Comparison of ENCODE assay signal across 18 mouse cellular contexts in genomic region chr2:169685260-169685659, GRCm38 (mm10). TPM values are rescaled to one million over a fixed set of nuclear protein-coding genes. Genes with fewer than 3 reads are reported as not detected.
DNase-seq lines count a peak whose midpoint lies in the region; ATAC-seq and TF ChIP-seq lines count a peak whose summit lies in the region.
"Had no signal": no experiment of that assay in that cellular context is flagged by ENCODE, and none has a peak within 500 bp of the region (broad histone marks: within the 10 kb centered on the region; RNA-seq: fewer than 3 reads in every experiment).

No protein-coding gene starts in this region.

- no peaks in the 10 kb centered on the region for H3K36me3 ChIP-seq in heart, postnatal 0 days (replicated peaks; ENCODE audit: control insufficient read depth, insufficient read depth, low read length)
- H3K36me3 ChIP-seq in heart, embryonic 11.5 days (ENCODE audit: control insufficient read depth, insufficient read depth, low read length), result no peaks in the 10 kb centered on the region
- H3K36me3 ChIP-seq in midbrain, postnatal 0 days (ENCODE audit: insufficient read depth, low read length), result no peaks in the 10 kb centered on the region
- H3K36me3 ChIP-seq in midbrain, embryonic 13.5 days, result no peaks in the 10 kb centered on the region
- no peaks in the 10 kb centered on the region for H3K36me3 ChIP-seq in intestine, postnatal 0 days (ENCODE audit: control insufficient read depth, insufficient read depth)
- H3K36me3 ChIP-seq: embryonic facial prominence, embryonic 13.5 days; hindbrain, embryonic 15.5 days; limb, embryonic 13.5 days had no signal

- no peak for DNase-seq in heart, postnatal 0 days (ENCODE audit: low spot score)
- DNase-seq in left cerebral cortex, adult 2 months (ENCODE audit: extremely low spot score in 1 of 2, low spot score in 2 of 2), result no peak
- no peak for DNase-seq in left cerebral cortex, postnatal 14 days (ENCODE audit: low spot score in 2 of 2)
- DNase-seq in midbrain, postnatal 0 days (ENCODE audit: low spot score), result peak; percentile 47
- no peak for DNase-seq in right cerebral cortex, adult 2 months (ENCODE audit: low spot score in 2 of 2)
- DNase-seq: cerebellum, postnatal 36 days; gastrocnemius, postnatal 14 days; heart, postnatal 14 days; kidney, adult 9 months; thymus, adult 18-20 months had no signal

- no peak overlapping the region for H3K27ac ChIP-seq in heart, postnatal 0 days (ENCODE audit: low read depth)
- no peak overlapping the region for H3K27ac ChIP-seq in heart, embryonic 11.5 days (ENCODE audit: low read depth, low read length)
- no peak overlapping the region for H3K27ac ChIP-seq in left cerebral cortex, adult 2 months
- H3K27ac ChIP-seq in midbrain, postnatal 0 days (ENCODE audit: low read depth, low read length), result no peak overlapping the region
- H3K27ac ChIP-seq in midbrain, embryonic 13.5 days, result no peak overlapping the region
- no peak overlapping the region for H3K27ac ChIP-seq in intestine, postnatal 0 days (ENCODE audit: low read depth, low read length)
- H3K27ac ChIP-seq: embryonic facial prominence, embryonic 13.5 days; hindbrain, embryonic 15.5 days; limb, embryonic 13.5 days had no signal

- ATAC-seq in heart, postnatal 0 days (ENCODE audit: insufficient read depth, low read depth), result no peak
- ATAC-seq in heart, embryonic 11.5 days (replicated peaks; ENCODE audit: insufficient number of reproducible peaks, low FRiP score, low TSS enrichment), result no peak
- ATAC-seq in midbrain, postnatal 0 days (ENCODE audit: low FRiP score), result no peak
- no peak for ATAC-seq in midbrain, embryonic 13.5 days
- ATAC-seq in intestine, postnatal 0 days, result no peak

- no peak overlapping the region for H3K9ac ChIP-seq in heart, postnatal 0 days (replicated peaks; ENCODE audit: low read depth, low read length)
- no peak overlapping the region for H3K9ac ChIP-seq in heart, embryonic 11.5 days (ENCODE audit: low read depth, low read length)
- no peak overlapping the region for H3K9ac ChIP-seq in midbrain, postnatal 0 days (replicated peaks; ENCODE audit: low read length, poor library complexity, severe bottlenecking)
- no peak overlapping the region for H3K9ac ChIP-seq in midbrain, embryonic 13.5 days (replicated peaks)
- H3K9ac ChIP-seq in intestine, postnatal 0 days (ENCODE audit: low read depth, low read length), result no peak overlapping the region
- H3K9ac ChIP-seq: embryonic facial prominence, embryonic 13.5 days; hindbrain, embryonic 15.5 days; limb, embryonic 13.5 days had no signal

- TF ChIP-seq EP300 in heart, postnatal 0 days (IDR thresholded peaks at IDR 0.05; ENCODE audit: low read depth), result no peak

- H3K4me3 ChIP-seq in heart, postnatal 0 days (ENCODE audit: low read depth, low read length), result no peak overlapping the region
- no peak overlapping the region for H3K4me3 ChIP-seq in heart, embryonic 11.5 days (ENCODE audit: low read depth, low read length)
- no peak overlapping the region for H3K4me3 ChIP-seq in left cerebral cortex, adult 2 months
- H3K4me3 ChIP-seq in midbrain, postnatal 0 days (ENCODE audit: low read depth, low read length), result no peak overlapping the region
- H3K4me3 ChIP-seq in midbrain, embryonic 13.5 days (replicated peaks), result no peak overlapping the region
- no peak overlapping the region for H3K4me3 ChIP-seq in intestine, postnatal 0 days (ENCODE audit: low read depth, low read length)
- H3K4me3 ChIP-seq: embryonic facial prominence, embryonic 13.5 days; hindbrain, embryonic 15.5 days; limb, embryonic 13.5 days had no signal

- H3K9me3 ChIP-seq in heart, postnatal 0 days (replicated peaks; ENCODE audit: control insufficient read depth, low read length), result no peaks in the 10 kb centered on the region
- H3K9me3 ChIP-seq in heart, embryonic 11.5 days (replicated peaks; ENCODE audit: control insufficient read depth, low read length), result no peaks in the 10 kb centered on the region
- H3K9me3 ChIP-seq in midbrain, postnatal 0 days (ENCODE audit: low read length), result no peaks in the 10 kb centered on the region
- no peaks in the 10 kb centered on the region for H3K9me3 ChIP-seq in midbrain, embryonic 13.5 days
- H3K9me3 ChIP-seq in intestine, postnatal 0 days (ENCODE audit: control insufficient read depth), result no peaks in the 10 kb centered on the region
- H3K9me3 ChIP-seq: embryonic facial prominence, embryonic 13.5 days; hindbrain, embryonic 15.5 days; limb, embryonic 13.5 days had no signal

- H3K4me1 ChIP-seq in heart, postnatal 0 days (ENCODE audit: control insufficient read depth, insufficient read depth), result peaks cover 10% of the 10 kb centered on the region; the same call in 1 of the 2 replicates
- peaks cover 16% of the 10 kb centered on the region; the same call in 1 of the 2 replicates for H3K4me1 ChIP-seq in heart, embryonic 11.5 days (ENCODE audit: control insufficient read depth, insufficient read depth, low read length)
- H3K4me1 ChIP-seq in midbrain, postnatal 0 days (ENCODE audit: insufficient read depth, low read length), result 0 out of 2 replicates have a peak, but pooled peaks cover 2% of the 10 kb centered on the region
- H3K4me1 ChIP-seq in midbrain, embryonic 13.5 days (replicated peaks), result peaks cover 10% of the 10 kb centered on the region
- H3K4me1 ChIP-seq in intestine, postnatal 0 days (replicated peaks; ENCODE audit: control insufficient read depth, insufficient read depth, low read length), result no peaks in the 10 kb centered on the region

- WGBS in heart, postnatal 0 days, result 44% methylated on average over 5 of the region's 5 CpGs
- WGBS in heart, embryonic 11.5 days (ENCODE audit: insufficient replicate concordance), result 41% methylated on average over 5 of the region's 5 CpGs
- WGBS in midbrain, postnatal 0 days, result 54% methylated on average over 5 of the region's 5 CpGs
- WGBS in midbrain, embryonic 13.5 days, result 51% methylated on average over 5 of the region's 5 CpGs
- WGBS in intestine, postnatal 0 days, result 54% methylated on average over 5 of the region's 5 CpGs

- TF ChIP-seq CTCF in heart, postnatal 0 days (IDR thresholded peaks at IDR 0.05; ENCODE audit: low read depth), result peak; percentile 29
- peak; percentile 32 for TF ChIP-seq CTCF in left cerebral cortex, adult 2 months (IDR thresholded peaks at IDR 0.05)
- peak; percentile 57 for TF ChIP-seq CTCF in midbrain, postnatal 0 days (IDR thresholded peaks at IDR 0.05)
- TF ChIP-seq CTCF in intestine, postnatal 0 days (IDR thresholded peaks at IDR 0.05; ENCODE audit: low read depth), result peak; percentile 64

- no peak overlapping the region for H3K4me2 ChIP-seq in heart, postnatal 0 days (ENCODE audit: low read depth, low read length)
- H3K4me2 ChIP-seq in heart, embryonic 11.5 days, result no peak overlapping the region
- H3K4me2 ChIP-seq in midbrain, postnatal 0 days (ENCODE audit: low read depth, low read length, poor library complexity, severe bottlenecking), result no peak overlapping the region
- H3K4me2 ChIP-seq in midbrain, embryonic 13.5 days (replicated peaks), result no peak overlapping the region
- H3K4me2 ChIP-seq in intestine, postnatal 0 days (replicated peaks; ENCODE audit: low read depth), result no peak overlapping the region
- H3K4me2 ChIP-seq: embryonic facial prominence, embryonic 13.5 days; hindbrain, embryonic 15.5 days; limb, embryonic 13.5 days had no signal

- H3K27me3 ChIP-seq in heart, postnatal 0 days (ENCODE audit: control insufficient read depth, insufficient read depth, low read length), result no peaks in the 10 kb centered on the region
- H3K27me3 ChIP-seq in heart, embryonic 11.5 days (ENCODE audit: control insufficient read depth, insufficient read depth, low read length), result no peaks in the 10 kb centered on the region
- no peaks in the 10 kb centered on the region for H3K27me3 ChIP-seq in midbrain, postnatal 0 days (ENCODE audit: insufficient read depth, low read length)
- H3K27me3 ChIP-seq in midbrain, embryonic 13.5 days, result no peaks in the 10 kb centered on the region
- H3K27me3 ChIP-seq in intestine, postnatal 0 days (replicated peaks; ENCODE audit: control insufficient read depth, insufficient read depth, low read length), result no peaks in the 10 kb centered on the region
- H3K27me3 ChIP-seq: embryonic facial prominence, embryonic 13.5 days; hindbrain, embryonic 15.5 days; limb, embryonic 13.5 days had no signal

- intact Hi-C loops in left cerebral cortex, adult 2 months (cut with DNase I), result no loop called here
- intact Hi-C loops in left cerebral cortex, postnatal 14 days (cut with DNase I), result no loop called here

RNA-seq across cellular contexts. Expression of gene Tshz2, which starts 52.4 kb away (rescaled TPM):
- total RNA-seq in heart, postnatal 0 days (2014; rRNA removed; ENCODE audit: low replicate concordance), result 4.0 and 7.8 TPM in 2 replicates
- 2.5 and 2.8 TPM in 2 replicates for polyA plus RNA-seq in heart, postnatal 0 days (2015; fragmentation: Nextera tagmentation; extraction: Ambion mirVana)
- 3.3 and 5.3 TPM in 2 replicates for polyA plus RNA-seq in heart, embryonic 11.5 days (2014; fragmentation: Nextera tagmentation; extraction: Ambion mirVana)
- 10 to 100 TPM; 38.2 to 46.1 TPM for total RNA-seq in left cerebral cortex, adult 2 months (2021)
- 10 to 100 TPM; 20.7 to 49.7 TPM for total RNA-seq in left cerebral cortex, postnatal 14 days (2021)
- 37.2 and 40.8 TPM in 2 replicates for total RNA-seq in midbrain, postnatal 0 days (2014; rRNA removed)
- polyA plus RNA-seq in midbrain, postnatal 0 days (2015; fragmentation: Nextera tagmentation; extraction: Ambion mirVana), result 19.6 and 26.4 TPM in 2 replicates
- polyA plus RNA-seq in midbrain, embryonic 13.5 days (2015; fragmentation: Nextera tagmentation; extraction: Ambion mirVana), result 13.1 and 13.5 TPM in 2 replicates
- 6.3 and 6.6 TPM in 2 replicates for polyA plus RNA-seq in intestine, postnatal 0 days (2015; fragmentation: Nextera tagmentation; extraction: Ambion mirVana)
- total RNA-seq: megakaryocyte-erythroid progenitor cell, adult 5-6 weeks; neutrophil, adult 5-6 weeks had no signal
